Mouse (Mus musculus): Measurements from ENCODE around the gene Rptor. TPM values are rescaled to one million over a fixed set of nuclear protein-coding genes. Genes with fewer than 3 reads are reported as not detected.

The Rptor gene
- polyA plus RNA-seq, 1 experiment from 2014 or later, result 13.2 TPM

GRCm38 (mm10) chr11:119666567-119667108, 63.9 kb downstream of the Rptor start:
- H3K4me2 ChIP-seq, result no peak overlapping the region
- H3K4me1 ChIP-seq (replicated peaks; ENCODE audit: control insufficient read depth, insufficient read depth, low read length), result peaks cover 36% of the 10 kb centered on the region
- H3K9ac ChIP-seq (ENCODE audit: low read depth, low read length), result no peak overlapping the region
- DNase-seq (ENCODE audit: low spot score), result no peak
- no peaks in the 10 kb centered on the region for H3K9me3 ChIP-seq (ENCODE audit: control insufficient read depth, low read length)
- H3K27ac ChIP-seq (ENCODE audit: low read depth, low read length), result no peak overlapping the region
- no peaks in the 10 kb centered on the region for H3K27me3 ChIP-seq (replicated peaks; ENCODE audit: control insufficient read depth, insufficient read depth, low read length)
- WGBS, result 40% methylated on average over 2 of the region's 2 CpGs
- H3K4me3 ChIP-seq (ENCODE audit: low read depth, low read length), result no peak overlapping the region
- ATAC-seq (replicated peaks; ENCODE audit: low FRiP score), result no peak
- no peaks in the 10 kb centered on the region for H3K36me3 ChIP-seq (ENCODE audit: control insufficient read depth, insufficient read depth, low read length)

- Histone ChIP-seq H3K4me2 (peak overlapping the region; percentile 40), H3K27ac (ENCODE audit: low read depth, low read length) (peak overlapping the region; percentile 54), H3K9me3 (ENCODE audit: control insufficient read depth, low read length) (no peaks in the 10 kb centered on the region), H3K4me3 (ENCODE audit: low read depth, low read length) (peak overlapping the region; percentile 2; the same call in 1 of the 2 replicates), H3K36me3 (ENCODE audit: control insufficient read depth, insufficient read depth, low read length) (peaks cover 4% of the 10 kb centered on the region; the same call in 1 of the 2 replicates), H3K27me3 (replicated peaks; ENCODE audit: control insufficient read depth, insufficient read depth, low read length) (no peaks in the 10 kb centered on the region), H3K4me1 (replicated peaks; ENCODE audit: control insufficient read depth, insufficient read depth, low read length) (peaks cover 35% of the 10 kb centered on the region), H3K9ac (ENCODE audit: low read depth, low read length) (peak overlapping the region; percentile 15; the same call in 1 of the 2 replicates)
- ATAC-seq (replicated peaks; ENCODE audit: low FRiP score) (peak; percentile 95), DNase-seq (ENCODE audit: low spot score) (no peak)
- WGBS, result 19% methylated on average over 11 of the region's 11 CpGs
Observed at GRCm38 (mm10) chr11:119670690-119671666, 68.3 kb downstream of the Rptor start.

- Histone ChIP-seq H3K9ac (ENCODE audit: low read depth, low read length) (no peak overlapping the region), H3K36me3 (ENCODE audit: control insufficient read depth, insufficient read depth, low read length) (peaks cover 4% of the 10 kb centered on the region; the same call in 1 of the 2 replicates), H3K4me2 (peak overlapping the region; percentile 40; the same call in 1 of the 2 replicates), H3K4me3 (ENCODE audit: low read depth, low read length) (no peak overlapping the region), H3K4me1 (replicated peaks; ENCODE audit: control insufficient read depth, insufficient read depth, low read length) (peaks cover 31% of the 10 kb centered on the region), H3K27me3 (replicated peaks; ENCODE audit: control insufficient read depth, insufficient read depth, low read length) (no peaks in the 10 kb centered on the region), H3K27ac (ENCODE audit: low read depth, low read length) (no peak overlapping the region), H3K9me3 (ENCODE audit: control insufficient read depth, low read length) (no peaks in the 10 kb centered on the region)
- WGBS, result 65% methylated on average over 2 of the region's 2 CpGs
- no peak for ATAC-seq (replicated peaks; ENCODE audit: low FRiP score)
- DNase-seq (ENCODE audit: low spot score), result no peak
Observed at GRCm38 (mm10) chr11:119672041-119672440, 69.3 kb downstream of the Rptor start.

- DNase-seq (ENCODE audit: low spot score), result no peak
- no peak overlapping the region for H3K9ac ChIP-seq (ENCODE audit: low read depth, low read length)
- no peak overlapping the region for H3K27ac ChIP-seq (ENCODE audit: low read depth, low read length)
- 56% methylated on average over 4 of the region's 4 CpGs for WGBS
- H3K9me3 ChIP-seq (ENCODE audit: control insufficient read depth, low read length), result no peaks in the 10 kb centered on the region
- H3K4me2 ChIP-seq, result no peak overlapping the region
- H3K36me3 ChIP-seq (ENCODE audit: control insufficient read depth, insufficient read depth, low read length), result peaks cover 4% of the 10 kb centered on the region; the same call in 1 of the 2 replicates
- H3K27me3 ChIP-seq (replicated peaks; ENCODE audit: control insufficient read depth, insufficient read depth, low read length), result no peaks in the 10 kb centered on the region
- no peak for ATAC-seq (replicated peaks; ENCODE audit: low FRiP score)
- H3K4me3 ChIP-seq (ENCODE audit: low read depth, low read length), result no peak overlapping the region
- H3K4me1 ChIP-seq (replicated peaks; ENCODE audit: control insufficient read depth, insufficient read depth, low read length), result peaks cover 31% of the 10 kb centered on the region
Observed at GRCm38 (mm10) chr11:119672775-119673174, 70.1 kb downstream of the Rptor start.

- peaks cover 24% of the 10 kb centered on the region for H3K4me1 ChIP-seq (replicated peaks; ENCODE audit: control insufficient read depth, insufficient read depth, low read length)
- 76% methylated on average over 4 of the region's 4 CpGs for WGBS
- DNase-seq (ENCODE audit: low spot score), result no peak
Observed at GRCm38 (mm10) chr11:119674835-119675234, 72.1 kb downstream of the Rptor start.

DNA sequence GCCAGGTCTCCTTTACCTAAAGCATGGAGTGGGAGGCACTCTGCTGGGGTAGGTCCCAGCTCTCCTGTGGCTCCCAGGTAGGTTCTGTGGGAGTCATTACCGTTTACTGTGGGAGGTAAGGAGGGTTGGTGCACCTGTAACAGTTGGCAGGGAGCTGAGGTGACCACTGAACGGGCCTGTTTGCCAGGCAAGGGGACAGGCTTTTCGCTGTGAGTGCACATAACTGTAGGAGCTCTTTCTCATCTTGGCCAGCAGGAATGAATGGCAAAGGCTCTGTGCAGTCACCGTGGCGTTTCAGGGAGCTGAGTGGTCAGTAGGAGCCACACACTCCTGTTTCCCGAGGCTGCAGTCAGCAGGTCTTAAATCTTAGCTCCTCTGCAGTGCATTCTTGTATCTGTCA, 72.8 kb downstream of the Rptor start:
- Histone ChIP-seq H3K4me1 (replicated peaks; ENCODE audit: control insufficient read depth, insufficient read depth, low read length) (peaks cover 17% of the 10 kb centered on the region), H3K36me3 (ENCODE audit: control insufficient read depth, insufficient read depth, low read length) (peaks cover 4% of the 10 kb centered on the region; the same call in 1 of the 2 replicates), H3K9me3 (ENCODE audit: control insufficient read depth, low read length) (no peaks in the 10 kb centered on the region), H3K27me3 (replicated peaks; ENCODE audit: control insufficient read depth, insufficient read depth, low read length) (no peaks in the 10 kb centered on the region), H3K27ac (ENCODE audit: low read depth, low read length) (no peak overlapping the region), H3K9ac (ENCODE audit: low read depth, low read length) (no peak overlapping the region), H3K4me3 (ENCODE audit: low read depth, low read length) (no peak overlapping the region), H3K4me2 (no peak overlapping the region)
- 85% methylated on average over 6 of the region's 6 CpGs for WGBS
- DNase-seq (ENCODE audit: low spot score) (no peak), ATAC-seq (replicated peaks; ENCODE audit: low FRiP score) (no peak)

More at GRCm38 (mm10) chr11:119674835-119675234, 72.1 kb downstream of the Rptor start:
- Histone ChIP-seq H3K4me3 (ENCODE audit: low read depth, low read length) (no peak overlapping the region), H3K27ac (ENCODE audit: low read depth, low read length) (no peak overlapping the region), H3K36me3 (ENCODE audit: control insufficient read depth, insufficient read depth, low read length) (peaks cover 4% of the 10 kb centered on the region; the same call in 1 of the 2 replicates), H3K4me2 (no peak overlapping the region), H3K9ac (ENCODE audit: low read depth, low read length) (no peak overlapping the region), H3K27me3 (replicated peaks; ENCODE audit: control insufficient read depth, insufficient read depth, low read length) (no peaks in the 10 kb centered on the region), H3K9me3 (ENCODE audit: control insufficient read depth, low read length) (no peaks in the 10 kb centered on the region)
- no peak for ATAC-seq (replicated peaks; ENCODE audit: low FRiP score)

GRCm38 (mm10) chr11:119676751-119677411, 74.2 kb downstream of the Rptor start:
- Histone ChIP-seq H3K27me3 (replicated peaks; ENCODE audit: control insufficient read depth, insufficient read depth, low read length) (no peaks in the 10 kb centered on the region), H3K36me3 (ENCODE audit: control insufficient read depth, insufficient read depth, low read length) (peaks cover 4% of the 10 kb centered on the region; the same call in 1 of the 2 replicates), H3K4me3 (ENCODE audit: low read depth, low read length) (no peak overlapping the region), H3K9ac (ENCODE audit: low read depth, low read length) (no peak overlapping the region), H3K9me3 (ENCODE audit: control insufficient read depth, low read length) (no peaks in the 10 kb centered on the region), H3K4me2 (no peak overlapping the region), H3K27ac (ENCODE audit: low read depth, low read length) (peak overlapping the region; percentile 30; the same call in 1 of the 2 replicates), H3K4me1 (replicated peaks; ENCODE audit: control insufficient read depth, insufficient read depth, low read length) (peaks cover 6% of the 10 kb centered on the region)
- DNase-seq (ENCODE audit: low spot score) (no peak), ATAC-seq (replicated peaks; ENCODE audit: low FRiP score) (no peak)
- 49% methylated on average over 7 of the region's 7 CpGs for WGBS

- H3K9ac ChIP-seq (ENCODE audit: low read depth, low read length), result no peak overlapping the region
- DNase-seq (ENCODE audit: low spot score) (no peak), ATAC-seq (replicated peaks; ENCODE audit: low FRiP score) (no peak)
- 91% methylated on average over 5 of the region's 5 CpGs for WGBS
- no peaks in the 10 kb centered on the region for H3K27me3 ChIP-seq (replicated peaks; ENCODE audit: control insufficient read depth, insufficient read depth, low read length)
- H3K4me2 ChIP-seq, result no peak overlapping the region
- no peak overlapping the region for H3K27ac ChIP-seq (ENCODE audit: low read depth, low read length)
- H3K4me1 ChIP-seq (replicated peaks; ENCODE audit: control insufficient read depth, insufficient read depth, low read length), result peaks cover 9% of the 10 kb centered on the region
- no peaks in the 10 kb centered on the region for H3K9me3 ChIP-seq (ENCODE audit: control insufficient read depth, low read length)
- no peak overlapping the region for H3K4me3 ChIP-seq (ENCODE audit: low read depth, low read length)
- H3K36me3 ChIP-seq (ENCODE audit: control insufficient read depth, insufficient read depth, low read length), result peaks cover 4% of the 10 kb centered on the region; the same call in 1 of the 2 replicates
Observed at GRCm38 (mm10) chr11:119678427-119678826, 75.7 kb downstream of the Rptor start.

All from liver, embryonic 11.5 days (tissue).